In the genomic region with DNA sequence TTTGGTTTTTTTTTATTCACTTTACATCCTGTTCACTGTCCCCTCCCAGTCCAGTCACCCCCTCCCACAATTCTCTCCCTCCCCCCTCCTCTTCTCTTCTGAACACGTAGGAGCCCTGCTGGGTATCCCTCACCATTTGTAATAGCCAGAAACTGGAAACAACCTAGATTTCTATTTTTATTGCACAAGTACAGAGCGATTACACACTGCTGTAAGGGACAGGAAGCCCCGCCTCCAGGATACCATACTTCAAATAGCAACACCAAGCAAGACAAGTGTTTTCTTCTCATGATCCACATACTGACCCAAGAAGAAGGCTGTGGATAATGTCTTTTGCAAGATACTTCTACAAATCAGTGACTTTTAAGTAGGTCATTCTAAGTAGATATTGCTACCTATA, we compare ENCODE assay signal across 29 mouse cellular contexts. TPM values are rescaled to one million over a fixed set of nuclear protein-coding genes. Genes with fewer than 3 reads are reported as not detected.
DNase-seq lines count a peak whose midpoint lies in the region; ATAC-seq and TF ChIP-seq lines count a peak whose summit lies in the region.
"Had no signal": no experiment of that assay in that cellular context is flagged by ENCODE, and none has a peak within 500 bp of the region (broad histone marks: within the 10 kb centered on the region; RNA-seq: fewer than 3 reads in every experiment).

No protein-coding gene starts in this region.

- no peak overlapping the region for H3K27ac ChIP-seq in heart, embryonic 11.5 days (ENCODE audit: low read depth, low read length)
- H3K27ac ChIP-seq in heart, embryonic 13.5 days (replicated peaks), result peak overlapping the region; percentile 89
- peak overlapping the region; percentile 94 for H3K27ac ChIP-seq in heart, embryonic 16.5 days (ENCODE audit: low read length)
- peak overlapping the region; percentile 91 for H3K27ac ChIP-seq in heart, postnatal 0 days (ENCODE audit: low read depth)
- H3K27ac ChIP-seq: embryonic facial prominence, embryonic 12.5 days; embryonic facial prominence, embryonic 15.5 days; gastrocnemius, adult 2 months; hindbrain, embryonic 14.5 days; hindbrain, postnatal 0 days; kidney, embryonic 15.5 days had no signal

- DNase-seq in heart, adult 18-20 months, result peak; percentile 40 to 51
- no peak for DNase-seq in heart, postnatal 14 days
- no peak for DNase-seq in heart, postnatal 4 days
- peak; percentile 56 for DNase-seq in heart, postnatal 0 days (ENCODE audit: low spot score)
- DNase-seq: adrenal gland, adult 2 months; adrenal gland, postnatal 14 days; cerebellum, adult 11 months; cerebellum, adult 2 months; cerebellum, adult 9-11 months; cerebellum, postnatal 25 days; forebrain, postnatal 0 days; gastrocnemius, adult 2 months; gastrocnemius, postnatal 14 days; kidney, adult 11 months; kidney, adult 8-10 months had no signal

- intact Hi-C loops in heart, postnatal 14 days (cut with DNase I), result no loop called here

- no peak overlapping the region for H3K4me3 ChIP-seq in heart, embryonic 11.5 days (ENCODE audit: low read depth, low read length)
- no peak overlapping the region for H3K4me3 ChIP-seq in heart, embryonic 13.5 days
- H3K4me3 ChIP-seq in heart, embryonic 16.5 days (ENCODE audit: low read length), result no peak overlapping the region
- no peak overlapping the region for H3K4me3 ChIP-seq in heart, postnatal 0 days (ENCODE audit: low read depth, low read length)
- H3K4me3 ChIP-seq: embryonic facial prominence, embryonic 12.5 days; embryonic facial prominence, embryonic 15.5 days; gastrocnemius, adult 2 months; kidney, embryonic 15.5 days had no signal

- H3K9me3 ChIP-seq in heart, embryonic 11.5 days (replicated peaks; ENCODE audit: control insufficient read depth, low read length), result no peaks in the 10 kb centered on the region
- no peaks in the 10 kb centered on the region for H3K9me3 ChIP-seq in heart, embryonic 13.5 days
- H3K9me3 ChIP-seq in heart, embryonic 16.5 days (replicated peaks; ENCODE audit: control insufficient read depth, low read length), result no peaks in the 10 kb centered on the region
- H3K9me3 ChIP-seq in heart, postnatal 0 days (replicated peaks; ENCODE audit: control insufficient read depth, low read length), result no peaks in the 10 kb centered on the region
- H3K9me3 ChIP-seq: embryonic facial prominence, embryonic 12.5 days; embryonic facial prominence, embryonic 15.5 days; kidney, embryonic 15.5 days had no signal

- H3K4me2 ChIP-seq in heart, embryonic 11.5 days, result no peak overlapping the region
- H3K4me2 ChIP-seq in heart, embryonic 13.5 days, result peak overlapping the region; percentile 33
- H3K4me2 ChIP-seq in heart, embryonic 16.5 days (ENCODE audit: low read depth, low read length), result peak overlapping the region; percentile 22
- H3K4me2 ChIP-seq in heart, postnatal 0 days (ENCODE audit: low read depth, low read length), result peak overlapping the region; percentile 49
- H3K4me2 ChIP-seq: embryonic facial prominence, embryonic 12.5 days; embryonic facial prominence, embryonic 15.5 days; hindbrain, embryonic 14.5 days; kidney, embryonic 15.5 days had no signal

- peaks cover 7% of the 10 kb centered on the region for H3K4me1 ChIP-seq in heart, embryonic 11.5 days (ENCODE audit: control insufficient read depth, insufficient read depth, low read length)
- H3K4me1 ChIP-seq in heart, embryonic 13.5 days, result peaks cover 35% of the 10 kb centered on the region
- H3K4me1 ChIP-seq in heart, embryonic 16.5 days (ENCODE audit: control insufficient read depth, insufficient read depth, low read length), result peaks cover 21% of the 10 kb centered on the region
- peaks cover 21% of the 10 kb centered on the region for H3K4me1 ChIP-seq in heart, postnatal 0 days (ENCODE audit: control insufficient read depth, insufficient read depth)
- H3K4me1 ChIP-seq: embryonic facial prominence, embryonic 12.5 days; embryonic facial prominence, embryonic 15.5 days had no signal

- no peaks in the 10 kb centered on the region for H3K36me3 ChIP-seq in heart, embryonic 11.5 days (ENCODE audit: control insufficient read depth, insufficient read depth, low read length)
- no peaks in the 10 kb centered on the region for H3K36me3 ChIP-seq in heart, embryonic 13.5 days
- no peaks in the 10 kb centered on the region for H3K36me3 ChIP-seq in heart, embryonic 16.5 days (ENCODE audit: control insufficient read depth, insufficient read depth)
- peaks cover 5% of the 10 kb centered on the region; the same call in 1 of the 2 replicates for H3K36me3 ChIP-seq in heart, postnatal 0 days (replicated peaks; ENCODE audit: control insufficient read depth, insufficient read depth, low read length)
- H3K36me3 ChIP-seq: embryonic facial prominence, embryonic 12.5 days; embryonic facial prominence, embryonic 15.5 days; kidney, embryonic 15.5 days had no signal

- WGBS in heart, embryonic 11.5 days (ENCODE audit: insufficient replicate concordance), result 64% methylated on average over 3 of the region's 3 CpGs
- 38% methylated on average over 3 of the region's 3 CpGs for WGBS in heart, embryonic 13.5 days
- 32% methylated on average over 3 of the region's 3 CpGs for WGBS in heart, embryonic 16.5 days
- WGBS in heart, postnatal 0 days, result 22% methylated on average over 3 of the region's 3 CpGs

- no peak for TF ChIP-seq CTCF in heart, postnatal 0 days (IDR thresholded peaks at IDR 0.05; ENCODE audit: low read depth)

- no peak for TF ChIP-seq EP300 in heart, postnatal 0 days (IDR thresholded peaks at IDR 0.05; ENCODE audit: low read depth)

- H3K9ac ChIP-seq in heart, embryonic 11.5 days (ENCODE audit: low read depth, low read length), result no peak overlapping the region
- no peak overlapping the region for H3K9ac ChIP-seq in heart, embryonic 13.5 days
- H3K9ac ChIP-seq in heart, embryonic 16.5 days (ENCODE audit: low read length), result no peak overlapping the region
- no peak overlapping the region for H3K9ac ChIP-seq in heart, postnatal 0 days (replicated peaks; ENCODE audit: low read depth, low read length)
- H3K9ac ChIP-seq: embryonic facial prominence, embryonic 12.5 days; embryonic facial prominence, embryonic 15.5 days; forebrain, postnatal 0 days; hindbrain, embryonic 14.5 days; kidney, embryonic 15.5 days had no signal

- H3K27me3 ChIP-seq in heart, embryonic 11.5 days (ENCODE audit: control insufficient read depth, insufficient read depth, low read length), result peaks cover 8% of the 10 kb centered on the region; the same call in 1 of the 2 replicates
- no peaks in the 10 kb centered on the region for H3K27me3 ChIP-seq in heart, embryonic 13.5 days (replicated peaks)
- no peaks in the 10 kb centered on the region for H3K27me3 ChIP-seq in heart, embryonic 16.5 days (ENCODE audit: control insufficient read depth, insufficient read depth, low read length)
- no peaks in the 10 kb centered on the region for H3K27me3 ChIP-seq in heart, postnatal 0 days (ENCODE audit: control insufficient read depth, insufficient read depth, low read length)
- H3K27me3 ChIP-seq: embryonic facial prominence, embryonic 15.5 days; kidney, embryonic 15.5 days had no signal

- ATAC-seq in heart, embryonic 11.5 days (replicated peaks; ENCODE audit: insufficient number of reproducible peaks, low FRiP score, low TSS enrichment), result no peak
- ATAC-seq in heart, embryonic 13.5 days (ENCODE audit: extremely low read depth, insufficient number of reproducible peaks, low FRiP score, low TSS enrichment), result no peak
- ATAC-seq in heart, embryonic 16.5 days (replicated peaks; ENCODE audit: extremely low read depth, insufficient read depth, low FRiP score), result no peak
- no peak for ATAC-seq in heart, postnatal 0 days (ENCODE audit: insufficient read depth, low read depth)
- ATAC-seq: CD4-positive, CD25-positive, alpha-beta regulatory T cell, adult 4 months; forebrain, embryonic 14.5 days; forebrain, postnatal 0 days; hindbrain, postnatal 0 days; inflammation-experienced regulatory T-cells, adult 6 months had no signal

RNA-seq across cellular contexts. Expression of a gene that starts 25.1 kb away (rescaled TPM):
- 10 to 100 TPM; 19.5 to 20.6 TPM for total RNA-seq in heart, adult 18-20 months (2021)
- 6.4 and 6.8 TPM in 2 replicates for polyA plus RNA-seq in heart, embryonic 11.5 days (2014; fragmentation: Nextera tagmentation; extraction: Ambion mirVana)
- polyA plus RNA-seq in heart, embryonic 13.5 days (2015; fragmentation: Nextera tagmentation; extraction: Ambion mirVana), result 19.9 and 23.8 TPM in 2 replicates
- total RNA-seq in heart, postnatal 14 days (2021), result 10 to 100 TPM; 19.2 to 21.5 TPM
- 56.9 and 57.0 TPM in 2 replicates for polyA plus RNA-seq in heart, embryonic 16.5 days (2015; fragmentation: Nextera tagmentation; extraction: Ambion mirVana)
- total RNA-seq in heart, postnatal 4 days (2021), result 10 to 100 TPM; 33.4 to 39.4 TPM
- 33.1 and 40.7 TPM in 2 replicates for total RNA-seq in heart, postnatal 0 days (2014; rRNA removed; ENCODE audit: low replicate concordance)
- polyA plus RNA-seq in heart, postnatal 0 days (2015; fragmentation: Nextera tagmentation; extraction: Ambion mirVana), result 53.6 and 61.0 TPM in 2 replicates
- total RNA-seq: adrenal gland, adult 2 months; adrenal gland, postnatal 14 days; common myeloid progenitor, adult 5-6 weeks; MEL had no signal
- polyA plus RNA-seq: CD4-positive, CD25-positive, alpha-beta regulatory T cell, adult 4 months; hindbrain, embryonic 11.5 days; inflammation-experienced regulatory T-cells, adult 6 months had no signal

Comparison
In these comparisons a context has a peak if more than half of its experiments do, and no peak if none do; other contexts are left out.
1. DNase-seq: peak in heart, adult 18-20 months (2 of 2) and heart, postnatal 0 days (single experiment); none in heart, postnatal 14 days (0 of 2) and heart, postnatal 4 days (single experiment).